Mouse (Mus musculus): ENCODE measurements around the gene Taar5.

Taar5 gene

GRCm38 (mm10) chr10:24008143-24008542 lies 37.6 kb downstream of the Taar5 start:
- no peak for DNase-seq (ENCODE audit: low spot score in 2 of 2)

Measured in urinary bladder, postnatal 4 days (tissue).